Mouse (Mus musculus) limb, embryonic 10.5 days (tissue): ENCODE data around the gene Zfhx3. TPM values are rescaled to one million over a fixed set of nuclear protein-coding genes. Genes with fewer than 3 reads are reported as not detected.
A peak's percentile ranks its signal among the peaks of the same experiment; 100 is the strongest.

Experiments used
- DNase-seq: peaks from one replicate; pipeline ENCODE4 v3.0.0-alpha.2; 2017; ENCODE audit warnings: low spot score
- H3K27ac ChIP-seq: fragments of 300-500 bp; sonication (generic); 2 replicates; pipeline ENCODE4 v1.5.1; 2016; ENCODE audit warnings: mild to moderate bottlenecking
- H3K27me3 ChIP-seq: fragments of 300-500 bp; sonication (generic); 2 replicates; pipeline ENCODE4 v1.6.1; 2016; ENCODE audit warnings: low read depth, mild to moderate bottlenecking; ENCODE audit not compliant: poor library complexity, severe bottlenecking
- H3K36me3 ChIP-seq: fragments of 300-500 bp; sonication (generic); 2 replicates; pipeline ENCODE4 v1.6.1; 2016; ENCODE audit warnings: mild to moderate bottlenecking, moderate library complexity
- H3K4me1 ChIP-seq: fragments of 300-500 bp; sonication (generic); 2 replicates; pipeline ENCODE4 v1.6.1; 2016
- H3K4me3 ChIP-seq: fragments of 300-500 bp; sonication (generic); 2 replicates; pipeline ENCODE4 v1.5.1; 2016; ENCODE audit warnings: mild to moderate bottlenecking, moderate library complexity
- H3K9me3 ChIP-seq: fragments of 300-500 bp; sonication (generic); replicated peaks from 2 replicates; pipeline ENCODE4 v1.6.1; 2016; ENCODE audit warnings: mild to moderate bottlenecking
- WGBS: fragments of 180-500 bp; shearing (Covaris S2); methylation state at CpG from one replicate; pipeline ENCODE4 v1.1.7; 2016; 5-methylcytosine and 5-hydroxymethylcytosine counted together
- polyA plus RNA-seq: library from polyadenylated mRNA; unstranded; fragments of >200 nt; fragmentation: Nextera tagmentation; extraction: Ambion mirVana; gene quantifications from 2 replicates; pipeline ENCODE4 v1.2.1, GENCODE M21; 2016

The Zfhx3 gene
- polyA plus RNA-seq, 1 experiment from 2014 or later = 28.1 TPM

GRCm38 (mm10) chr8:108897347-108898100 is 955.1 kb downstream of the Zfhx3 start:
- peaks cover 20% of the 10 kb centered on the region for H3K36me3 ChIP-seq
- no peaks in the 10 kb centered on the region for H3K27me3 ChIP-seq
- no peak for DNase-seq
- no peaks in the 10 kb centered on the region for H3K9me3 ChIP-seq
- peaks cover 68% of the 10 kb centered on the region for H3K4me1 ChIP-seq
- no peak overlapping the region for H3K4me3 ChIP-seq
- WGBS = 73% methylated on average over 7 of the region's 7 CpGs
- H3K27ac ChIP-seq = peak overlapping the region; percentile 25; the same call in 1 of the 2 replicates

- Histone ChIP-seq H3K27me3 (no peaks in the 10 kb centered on the region), H3K9me3 (no peaks in the 10 kb centered on the region), H3K36me3 (peaks cover 22% of the 10 kb centered on the region), H3K4me1 (peaks cover 77% of the 10 kb centered on the region), H3K27ac (peak overlapping the region; percentile 72; the same call in 1 of the 2 replicates), H3K4me3 (no peak overlapping the region)
- DNase-seq = no peak
- 75% methylated on average over 14 of the region's 14 CpGs for WGBS
Observed at GRCm38 (mm10) chr8:108899251-108899771, 956.9 kb downstream of the Zfhx3 start.

DNA sequence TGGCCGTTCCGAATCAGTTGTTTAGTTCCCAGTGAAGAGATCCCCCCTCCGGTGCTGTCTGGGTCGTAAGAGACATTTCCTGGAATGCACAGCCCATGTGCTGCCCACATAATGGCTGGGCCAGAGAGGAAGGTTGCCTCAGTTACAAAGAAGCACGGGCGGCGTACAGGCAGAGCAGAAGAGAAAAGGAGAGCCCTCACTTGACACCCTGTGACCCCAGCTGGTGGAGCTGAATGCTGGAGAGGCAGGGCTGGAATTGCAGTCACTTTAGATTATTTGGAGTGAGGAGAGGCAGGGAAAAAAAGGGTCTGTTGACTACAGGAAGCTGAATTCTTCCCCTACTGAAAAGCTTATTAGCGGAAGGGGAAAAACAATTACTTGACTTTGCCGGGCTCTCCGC is 958.1 kb downstream of the Zfhx3 start:
- H3K4me1 ChIP-seq = peaks cover 76% of the 10 kb centered on the region
- no peaks in the 10 kb centered on the region for H3K9me3 ChIP-seq
- H3K4me3 ChIP-seq = no peak overlapping the region
- H3K36me3 ChIP-seq = peaks cover 22% of the 10 kb centered on the region
- no peaks in the 10 kb centered on the region for H3K27me3 ChIP-seq
- no peak for DNase-seq
- WGBS = 75% methylated on average over 10 of the region's 10 CpGs
- peak overlapping the region; percentile 72 for H3K27ac ChIP-seq

GRCm38 (mm10) chr8:108901208-108901607 is 958.8 kb downstream of the Zfhx3 start:
- peaks cover 76% of the 10 kb centered on the region for H3K4me1 ChIP-seq
- no peaks in the 10 kb centered on the region for H3K27me3 ChIP-seq
- no peak for DNase-seq
- no peak overlapping the region for H3K4me3 ChIP-seq
- no peaks in the 10 kb centered on the region for H3K9me3 ChIP-seq
- WGBS = 71% methylated on average over 14 of the region's 14 CpGs
- peaks cover 23% of the 10 kb centered on the region for H3K36me3 ChIP-seq
- peak overlapping the region; percentile 72 for H3K27ac ChIP-seq

DNA sequence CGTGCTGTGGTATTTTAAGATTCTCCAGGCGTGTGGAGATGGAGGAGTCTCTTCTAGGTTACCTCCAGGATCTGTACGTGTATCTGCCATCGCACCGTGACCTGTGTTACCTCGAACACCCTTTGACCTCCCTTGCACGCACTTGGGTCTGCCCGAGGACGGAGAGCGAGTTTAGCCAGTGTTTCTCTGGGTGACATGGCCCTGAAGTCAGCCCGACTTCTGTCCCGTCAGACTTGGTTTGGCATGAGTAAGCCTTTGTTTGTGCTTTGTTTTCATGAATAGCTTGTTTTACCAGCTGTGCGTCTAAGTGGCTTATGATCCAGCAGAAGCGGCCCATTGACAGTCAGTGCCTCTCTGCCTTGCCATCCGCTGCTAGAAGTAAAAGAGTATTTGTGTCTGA is 961.1 kb downstream of the Zfhx3 start:
- WGBS = 90% methylated on average over 15 of the region's 15 CpGs

DNA sequence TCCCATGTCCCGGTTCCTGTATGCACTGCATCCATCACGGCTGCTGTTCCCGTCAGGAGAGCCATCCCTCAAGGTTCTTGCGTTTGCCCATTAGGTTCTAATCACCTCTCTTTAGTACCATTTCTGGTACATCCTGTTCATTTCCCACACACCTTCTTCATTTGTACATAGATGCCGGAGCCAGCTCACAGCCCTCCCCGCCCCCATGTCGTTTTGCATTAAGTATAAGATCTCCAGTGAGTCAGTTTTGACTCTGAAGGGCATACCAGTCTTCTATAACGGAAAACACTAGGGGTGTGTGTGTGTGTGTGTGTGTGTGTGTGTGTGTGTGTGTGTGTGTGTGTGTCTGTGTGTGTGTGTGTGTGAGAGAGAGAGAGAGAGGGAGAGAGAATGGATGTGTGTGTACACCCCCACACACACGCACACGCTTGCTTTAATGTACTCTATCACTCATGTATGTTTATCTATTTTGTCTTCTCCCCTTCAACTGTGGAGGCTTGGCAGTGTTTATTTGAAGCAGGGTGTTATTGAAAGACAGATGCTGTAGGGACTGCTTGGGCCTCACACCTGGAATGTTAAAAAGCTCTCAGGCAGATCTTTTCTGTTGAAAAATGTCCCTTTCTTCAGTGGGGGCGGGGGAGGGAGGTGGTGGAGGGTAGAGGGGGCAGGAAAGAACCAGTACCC is 962.0 kb downstream of the Zfhx3 start:
- WGBS = 52% methylated on average over 11 of the region's 11 CpGs
- DNase-seq = no peak
- Histone ChIP-seq H3K4me1 (peaks cover 80% of the 10 kb centered on the region), H3K36me3 (peaks cover 19% of the 10 kb centered on the region), H3K4me3 (no peak overlapping the region), H3K27ac (peak overlapping the region; percentile 47), H3K9me3 (no peaks in the 10 kb centered on the region), H3K27me3 (no peaks in the 10 kb centered on the region)

More for the DNA sequence above, 961.1 kb downstream of the Zfhx3 start:
- Histone ChIP-seq H3K27me3 (no peaks in the 10 kb centered on the region), H3K27ac (peak overlapping the region; percentile 53), H3K36me3 (peaks cover 28% of the 10 kb centered on the region), H3K4me3 (no peak overlapping the region), H3K4me1 (peaks cover 76% of the 10 kb centered on the region), H3K9me3 (no peaks in the 10 kb centered on the region)
- no peak for DNase-seq

DNA sequence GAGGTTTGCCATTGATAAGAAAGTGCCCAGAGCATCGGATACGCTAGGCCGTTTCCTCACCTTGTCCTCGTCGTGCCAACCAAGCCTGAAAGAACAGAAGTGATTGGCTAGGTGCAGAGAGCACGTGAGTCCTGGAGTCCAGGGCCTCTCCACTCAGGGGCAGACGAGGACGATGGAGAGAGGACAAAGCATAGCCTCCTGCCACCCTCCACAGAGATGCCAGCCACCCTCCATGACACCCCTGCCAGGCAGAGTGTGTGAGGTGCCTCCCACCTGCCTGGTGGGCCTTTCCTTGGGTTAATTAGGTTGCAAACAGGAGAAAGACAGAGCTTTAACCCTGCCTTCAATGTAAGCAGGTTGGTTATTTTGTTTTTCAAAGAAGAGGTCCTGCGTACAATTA is 965.6 kb downstream of the Zfhx3 start:
- Histone ChIP-seq H3K27ac (no peak overlapping the region), H3K4me3 (no peak overlapping the region), H3K4me1 (peaks cover 69% of the 10 kb centered on the region), H3K27me3 (no peaks in the 10 kb centered on the region), H3K36me3 (peaks cover 13% of the 10 kb centered on the region; the same call in 1 of the 2 replicates), H3K9me3 (no peaks in the 10 kb centered on the region)
- WGBS = 87% methylated on average over 9 of the region's 9 CpGs
- no peak for DNase-seq

GRCm38 (mm10) chr8:108908540-108908939 is 966.1 kb downstream of the Zfhx3 start:
- WGBS = 88% methylated on average over 16 of the region's 16 CpGs
- Histone ChIP-seq H3K4me3 (no peak overlapping the region), H3K9me3 (no peaks in the 10 kb centered on the region), H3K27ac (no peak overlapping the region), H3K4me1 (peaks cover 64% of the 10 kb centered on the region), H3K36me3 (peaks cover 8% of the 10 kb centered on the region; the same call in 1 of the 2 replicates), H3K27me3 (no peaks in the 10 kb centered on the region)
- no peak for DNase-seq

- 77% methylated on average over 9 of the region's 9 CpGs for whole genome bisulfite sequencing
- H3K4me1 ChIP-seq = peaks cover 59% of the 10 kb centered on the region
- peaks cover 10% of the 10 kb centered on the region for H3K36me3 ChIP-seq
- no peaks in the 10 kb centered on the region for H3K27me3 ChIP-seq
- DNase-seq = no peak
- H3K4me3 ChIP-seq = no peak overlapping the region
- peak overlapping the region; percentile 2; the same call in 1 of the 2 replicates for H3K27ac ChIP-seq
- H3K9me3 ChIP-seq = no peaks in the 10 kb centered on the region
Observed at GRCm38 (mm10) chr8:108909035-108909434, 966.6 kb downstream of the Zfhx3 start.

GRCm38 (mm10) chr8:108909455-108909854 is 967.0 kb downstream of the Zfhx3 start:
- DNase-seq = no peak
- Histone ChIP-seq H3K9me3 (no peaks in the 10 kb centered on the region), H3K27ac (peak overlapping the region; percentile 2; the same call in 1 of the 2 replicates), H3K4me3 (no peak overlapping the region), H3K27me3 (no peaks in the 10 kb centered on the region), H3K4me1 (peaks cover 55% of the 10 kb centered on the region), H3K36me3 (peaks cover 15% of the 10 kb centered on the region)
- 84% methylated on average over 2 of the region's 2 CpGs for WGBS

GRCm38 (mm10) chr8:108910843-108911242 is 968.4 kb downstream of the Zfhx3 start:
- H3K27me3 ChIP-seq = no peaks in the 10 kb centered on the region
- 85% methylated on average over 12 of the region's 12 CpGs for WGBS
- H3K4me1 ChIP-seq = peaks cover 49% of the 10 kb centered on the region
- peak overlapping the region; percentile 76 for H3K27ac ChIP-seq
- no peak overlapping the region for H3K4me3 ChIP-seq
- no peaks in the 10 kb centered on the region for H3K9me3 ChIP-seq
- H3K36me3 ChIP-seq = peaks cover 16% of the 10 kb centered on the region
- no peak for DNase-seq

DNA sequence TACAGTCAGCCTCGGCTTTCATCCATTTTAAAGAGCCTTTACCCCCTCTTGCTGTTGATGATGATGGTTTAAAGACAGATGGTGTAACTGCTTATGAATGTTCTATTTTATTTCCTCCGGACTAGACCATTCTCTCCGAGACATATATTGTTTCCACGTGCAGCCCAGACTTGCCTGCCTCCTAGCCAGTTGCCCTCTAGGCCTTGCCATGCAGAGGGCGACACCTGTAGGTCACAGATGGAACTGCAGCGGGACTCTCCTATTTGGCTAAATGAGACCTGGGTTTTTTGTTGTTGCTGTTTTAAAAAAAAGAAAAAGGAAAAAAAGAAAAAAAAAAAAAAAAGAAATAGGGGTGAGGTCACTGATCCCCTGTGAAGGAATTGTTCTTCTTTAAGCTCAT is 969.1 kb downstream of the Zfhx3 start:
- Histone ChIP-seq H3K9me3 (no peaks in the 10 kb centered on the region), H3K4me3 (no peak overlapping the region), H3K27ac (no peak overlapping the region), H3K4me1 (peaks cover 43% of the 10 kb centered on the region), H3K27me3 (no peaks in the 10 kb centered on the region), H3K36me3 (peaks cover 19% of the 10 kb centered on the region)
- peak; percentile 91 for DNase-seq
- WGBS = 10% methylated on average over 6 of the region's 6 CpGs

GRCm38 (mm10) chr8:108912998-108913397 is 970.6 kb downstream of the Zfhx3 start:
- H3K36me3 ChIP-seq = peaks cover 28% of the 10 kb centered on the region
- H3K4me1 ChIP-seq = peaks cover 31% of the 10 kb centered on the region
- no peaks in the 10 kb centered on the region for H3K27me3 ChIP-seq
- H3K9me3 ChIP-seq = no peaks in the 10 kb centered on the region
- WGBS = 92% methylated on average over 7 of the region's 7 CpGs
- no peak for DNase-seq
- H3K4me3 ChIP-seq = no peak overlapping the region
- H3K27ac ChIP-seq = 0 out of 2 replicates have a peak overlapping the region, but pooled peaks have one; percentile 19
